Mouse (Mus musculus): Measurements from ENCODE around the gene Olfr1494.

The Olfr1494 gene

DNA sequence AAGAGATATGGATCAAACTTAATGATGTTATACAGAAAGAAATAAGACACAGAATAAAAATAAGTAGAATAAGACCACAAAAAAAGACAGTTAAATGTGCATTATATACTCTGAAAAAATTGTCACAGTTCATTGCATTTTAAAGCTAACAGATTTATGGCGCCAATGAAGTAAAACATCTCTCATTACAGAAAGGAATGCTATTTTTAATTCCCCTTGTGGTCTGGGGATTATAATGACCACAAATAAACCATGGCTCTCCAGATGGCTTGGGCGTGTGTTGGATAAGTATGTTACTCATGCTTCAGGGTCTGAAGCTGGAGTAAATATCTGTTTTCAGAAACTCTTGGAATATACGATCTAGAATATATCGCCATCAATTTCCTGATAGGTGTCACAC, at the start of gene Olfr1494:
Gene Olfr1494, plus strand, starts transcription at position 301 of the 400 bp plus-strand sequence.
- DNase-seq, result no peak

DNA sequence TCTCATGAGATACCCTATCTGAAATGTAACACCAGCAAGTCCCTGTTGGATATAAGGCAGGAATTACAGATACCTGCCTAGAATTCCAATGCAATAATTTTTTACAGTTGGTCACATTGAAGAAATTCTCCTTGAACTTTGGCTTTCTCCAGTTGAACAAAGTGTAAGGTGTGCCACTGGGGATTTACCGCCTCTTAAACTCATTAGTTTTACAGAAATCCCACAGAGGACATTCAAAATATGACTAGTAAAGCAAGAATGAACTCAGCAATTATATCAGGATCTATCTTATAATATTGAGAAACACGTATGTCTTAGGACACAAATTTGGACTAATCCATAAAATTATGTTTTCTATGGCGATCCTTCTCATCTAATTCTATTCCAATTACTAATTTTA, 42.6 kb upstream of the Olfr1494 start, which contains the start of gene Olfr1491:
Gene Olfr1491, plus strand, starts transcription at position 301 of the 400 bp plus-strand sequence.
- DNase-seq, result no peak

DNA sequence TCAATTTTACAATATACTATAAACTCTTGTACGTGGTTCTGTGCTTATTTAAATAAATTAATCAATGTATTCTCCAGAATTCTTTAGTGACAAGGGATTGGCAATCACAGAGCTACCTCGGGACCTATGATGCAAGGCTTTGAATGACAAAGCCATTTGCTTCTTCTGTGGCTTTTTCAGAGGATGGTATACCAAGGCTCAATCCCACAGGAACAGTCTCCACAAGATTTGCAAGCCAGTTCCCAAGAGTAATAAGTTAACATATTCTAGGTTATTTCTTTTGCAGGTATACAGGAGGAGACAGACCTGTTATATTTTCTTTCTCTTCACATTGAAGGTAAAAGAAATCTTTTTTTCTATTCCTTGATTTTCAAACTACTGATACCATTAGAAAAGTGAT, 16.6 kb upstream of the Olfr1494 start, which contains the start of gene Olfr1493-ps1:
Gene Olfr1493-ps1, plus strand, starts transcription at position 301 of the 400 bp plus-strand sequence.
- DNase-seq, result no peak

DNA sequence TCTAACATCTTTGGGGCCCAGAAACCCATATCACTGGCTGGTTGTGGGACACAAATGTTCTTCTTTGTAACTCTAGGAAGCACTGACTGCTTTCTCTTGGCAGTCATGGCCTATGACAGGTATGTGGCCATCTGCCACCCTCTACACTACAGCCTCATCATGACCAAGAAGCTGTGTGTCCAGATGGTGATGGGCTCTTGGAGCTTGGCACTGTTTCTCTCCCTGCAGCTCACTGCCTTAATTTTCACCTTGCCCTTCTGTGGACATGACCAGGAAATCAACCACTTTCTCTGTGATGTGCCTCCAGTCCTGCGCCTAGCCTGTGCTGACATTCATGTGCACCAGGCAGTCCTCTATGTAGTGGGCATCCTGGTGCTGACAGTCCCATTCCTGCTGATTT, 9.8 kb downstream of the Olfr1494 start:
- no peak for DNase-seq

DNA sequence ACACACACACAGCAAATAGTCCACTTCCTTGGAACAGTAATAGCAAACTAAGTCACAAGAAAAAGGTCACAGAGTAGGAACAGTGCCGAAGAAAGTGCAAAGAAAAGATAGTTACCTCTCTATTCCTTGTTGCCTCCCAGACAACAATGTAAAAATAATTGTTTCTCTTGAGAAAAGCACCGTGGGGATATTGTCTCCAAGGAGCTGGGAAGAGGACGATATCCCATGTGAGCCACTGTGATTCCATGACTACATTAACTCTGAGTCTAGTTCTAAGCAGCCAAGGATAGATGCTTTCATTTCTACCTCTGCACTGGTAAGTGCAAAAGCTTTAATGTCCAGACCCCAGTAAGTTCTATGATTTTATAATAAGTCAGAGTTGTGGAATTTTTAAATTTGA, 24.8 kb downstream of the Olfr1494 start, which contains the start of gene Olfr1495:
Gene Olfr1495, plus strand, starts transcription at position 301 of the 400 bp plus-strand sequence.
- no peak for DNase-seq

DNA sequence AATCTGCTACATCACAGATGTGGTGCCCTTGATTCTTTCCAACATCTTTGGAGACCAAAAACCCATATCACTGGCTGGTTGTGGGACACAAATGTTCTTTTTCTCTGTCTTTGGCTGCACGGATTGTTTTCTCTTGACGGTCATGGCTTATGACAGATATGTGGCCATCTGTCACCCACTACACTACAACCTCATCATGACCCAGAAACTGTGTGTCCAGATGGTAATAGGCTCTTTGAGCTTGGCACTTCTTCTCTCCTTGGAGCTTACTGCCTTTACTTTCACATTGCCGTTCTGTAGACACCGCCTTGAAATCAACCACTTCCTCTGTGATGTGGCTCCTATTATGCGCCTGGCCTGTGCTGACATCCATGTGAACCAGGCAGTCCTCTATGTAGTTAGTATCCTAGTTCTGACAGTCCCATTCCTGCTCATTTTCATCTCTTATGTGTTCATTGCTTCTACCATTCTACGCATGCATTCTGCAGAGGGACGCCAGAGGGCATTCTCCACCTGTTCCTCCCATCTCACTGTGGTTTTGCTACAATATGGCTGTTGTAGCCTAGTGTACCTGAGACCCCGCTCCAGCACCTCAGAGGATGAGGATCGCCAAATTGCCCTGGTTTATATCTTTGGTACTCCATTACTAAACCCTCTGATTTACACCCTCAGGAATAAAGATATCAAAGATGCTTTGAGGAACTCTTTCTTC, 29.2 kb downstream of the Olfr1494 start:
- peak; percentile 59 for DNase-seq

DNA sequence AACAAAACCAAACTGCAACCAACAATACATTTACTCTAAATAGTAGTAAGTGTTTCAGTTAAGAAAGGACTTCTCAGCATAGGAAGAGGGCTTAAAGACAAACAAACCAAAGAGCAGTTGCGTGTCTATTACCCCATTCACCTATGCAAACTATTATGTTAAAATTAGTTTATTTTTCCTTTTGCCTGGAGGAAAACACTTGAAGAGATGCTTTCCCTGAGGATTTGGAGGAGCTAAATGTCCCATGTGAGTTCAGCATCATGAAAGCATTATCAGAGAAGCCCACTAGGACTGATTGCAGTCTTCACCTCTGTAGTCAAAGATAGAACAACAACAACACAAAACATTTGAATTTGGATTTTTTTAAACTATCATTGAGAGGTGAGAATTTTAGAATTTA, 38.0 kb downstream of the Olfr1494 start, which contains the start of gene Olfr1496:
Gene Olfr1496, plus strand, starts transcription at position 301 of the 400 bp plus-strand sequence.
- DNase-seq, result no peak

DNA sequence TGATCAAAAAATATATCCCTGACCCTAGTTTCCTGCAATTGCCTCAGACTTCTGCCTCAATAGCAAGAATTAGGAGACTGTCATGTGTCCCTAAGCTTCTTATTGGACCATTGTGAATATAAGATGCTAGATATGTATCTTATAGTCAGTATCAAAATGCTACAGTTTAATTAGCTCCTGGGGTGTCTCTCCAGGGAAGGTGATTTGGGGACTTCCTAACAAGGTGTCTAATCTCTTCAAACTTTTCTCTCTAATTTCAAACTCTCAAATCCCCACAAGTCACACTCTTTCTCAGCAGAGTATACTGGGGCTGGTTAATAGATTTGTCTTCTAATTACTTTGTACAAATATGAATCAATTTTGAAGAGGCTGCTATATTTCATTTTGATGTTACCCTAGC, 58.6 kb downstream of the Olfr1494 start, which contains the start of gene Olfr1497:
Gene Olfr1497, minus strand, starts transcription at position 101 of the 400 bp plus-strand sequence.
- DNase-seq, result no peak

Data from heart, adult 11 months (tissue).